Mouse (Mus musculus) cortical plate, adult 2 months (tissue): ENCODE results near the gene Zfp787.

Source experiments
- CTCF ChIP-seq: fragments of 200-500 bp; IDR thresholded peaks from 2 replicates; pipeline ENCODE4 v1.5.1; 2011; ENCODE audit warnings: mild to moderate bottlenecking, control low read depth, low read length; ENCODE audit not compliant: insufficient read depth; ENCODE audit errors: extremely low read depth
- POLR2A ChIP-seq: fragments of 200-500 bp; IDR thresholded peaks from 2 replicates; pipeline ENCODE4 v1.6.1; 2011; ENCODE audit warnings: mild to moderate bottlenecking, low read length, control low read depth; ENCODE audit not compliant: insufficient read depth; ENCODE audit errors: extremely low read depth

DNA sequence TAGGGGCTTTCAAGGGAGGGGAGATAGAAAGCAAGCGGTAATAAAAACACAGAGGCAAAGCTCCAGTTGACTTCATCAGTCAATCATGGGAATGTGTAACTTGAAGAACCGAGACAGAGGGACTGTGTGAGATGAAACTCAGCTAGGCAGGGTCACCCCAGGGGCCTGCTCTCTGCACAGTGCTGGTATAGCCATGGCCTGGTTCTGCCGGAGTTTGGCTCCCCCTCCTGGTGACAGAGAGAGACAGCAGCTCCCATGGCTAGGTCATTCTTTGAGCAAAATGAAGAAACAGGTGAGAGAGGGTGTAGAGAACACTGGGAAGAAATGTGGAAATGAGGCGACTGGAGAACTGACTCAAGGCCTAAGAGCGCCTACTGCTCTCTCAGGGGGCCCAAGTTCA lies 38.3 kb upstream of the Zfp787 start:
- TF ChIP-seq POLR2A = no peak
- TF ChIP-seq CTCF = peak; percentile 74
